Mouse (Mus musculus): Measurements from ENCODE around the gene Nup107. TPM values are rescaled to one million over a fixed set of nuclear protein-coding genes. Genes with fewer than 3 reads are reported as not detected.

Nup107 gene
- total RNA-seq, 2 experiments from 2014 or later = 85.6 to 111 TPM

- ATAC-seq (replicated peaks; ENCODE audit: poor library complexity) = peak; percentile 74
These were observed 11.7 kb upstream of the Nup107 start for GRCm38 (mm10) chr10:117803870-117804850.

DNA sequence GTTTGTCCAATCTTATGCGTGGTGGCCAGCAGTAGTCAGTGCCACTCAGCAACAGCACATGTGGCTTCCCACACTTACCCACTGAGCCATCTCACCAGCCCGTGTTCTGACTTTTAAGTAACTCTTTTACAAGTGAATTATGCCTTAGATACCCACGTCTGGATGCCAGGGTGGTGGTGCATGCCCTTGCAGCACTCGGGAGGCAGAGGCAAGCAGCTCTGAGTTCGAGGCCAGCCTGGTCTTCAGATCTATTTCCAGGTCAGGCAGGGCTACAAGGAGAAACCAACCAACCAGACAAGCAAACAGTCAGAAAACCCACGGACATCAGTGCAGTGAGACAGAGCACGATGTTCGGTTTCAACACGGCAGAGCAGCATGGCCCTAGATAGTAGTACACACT is 9.4 kb upstream of the Nup107 start:
- ATAC-seq (replicated peaks; ENCODE audit: poor library complexity) = no peak

DNA sequence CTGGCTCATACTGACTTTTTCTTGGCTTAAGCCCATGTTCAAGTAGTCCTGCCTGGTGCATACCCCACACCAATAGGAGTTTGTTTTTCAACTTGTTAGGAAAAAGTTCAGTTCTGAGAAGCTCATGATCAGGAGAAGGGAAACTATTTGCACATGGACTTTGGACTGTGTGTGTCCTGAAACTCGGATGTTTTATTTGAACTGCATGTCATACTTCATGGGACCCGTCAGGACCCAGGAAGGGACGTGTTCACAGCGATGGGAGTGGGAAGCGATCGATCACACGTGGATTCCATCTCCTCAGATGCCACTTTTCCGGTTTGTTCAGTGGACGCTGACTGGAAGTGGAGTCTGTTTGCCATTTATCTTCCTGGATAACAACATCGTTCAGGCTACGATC is 7.3 kb upstream of the Nup107 start:
- ATAC-seq (replicated peaks; ENCODE audit: poor library complexity) = no peak

DNA sequence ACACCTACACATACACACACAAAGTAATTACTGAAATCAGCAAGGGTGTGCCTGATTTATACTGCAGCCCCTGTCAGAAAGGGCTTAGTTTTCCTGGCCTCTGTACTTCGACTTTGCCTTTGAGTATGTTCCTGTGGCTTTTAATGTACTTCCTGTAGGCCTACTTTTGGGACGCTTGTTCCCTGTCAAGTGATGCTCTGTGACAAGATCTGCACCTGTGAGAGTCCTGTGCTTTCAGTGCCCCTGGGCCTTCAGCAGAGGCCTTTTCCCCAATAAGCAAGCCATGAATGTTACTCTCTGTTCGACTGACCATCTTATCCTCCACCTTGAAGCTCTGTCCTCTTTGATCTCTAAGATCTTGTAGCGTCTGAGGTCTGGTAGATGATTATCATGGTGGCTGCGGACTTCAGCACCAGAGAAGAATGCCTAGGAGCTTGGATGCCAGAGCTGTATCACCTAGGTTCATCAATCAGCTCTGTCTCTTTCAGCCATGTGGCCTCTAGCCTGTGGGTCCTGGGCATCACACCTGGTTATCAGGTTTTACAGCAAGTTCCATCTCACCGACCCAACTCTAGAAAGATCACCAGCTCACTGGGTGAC is 6.0 kb upstream of the Nup107 start:
- no peak for ATAC-seq (replicated peaks; ENCODE audit: poor library complexity)

- peak; percentile 48; the same call in 1 of the 2 replicates for ATAC-seq (replicated peaks; ENCODE audit: poor library complexity)
These were observed 5.2 kb upstream of the Nup107 start for GRCm38 (mm10) chr10:117797684-117798083.

DNA sequence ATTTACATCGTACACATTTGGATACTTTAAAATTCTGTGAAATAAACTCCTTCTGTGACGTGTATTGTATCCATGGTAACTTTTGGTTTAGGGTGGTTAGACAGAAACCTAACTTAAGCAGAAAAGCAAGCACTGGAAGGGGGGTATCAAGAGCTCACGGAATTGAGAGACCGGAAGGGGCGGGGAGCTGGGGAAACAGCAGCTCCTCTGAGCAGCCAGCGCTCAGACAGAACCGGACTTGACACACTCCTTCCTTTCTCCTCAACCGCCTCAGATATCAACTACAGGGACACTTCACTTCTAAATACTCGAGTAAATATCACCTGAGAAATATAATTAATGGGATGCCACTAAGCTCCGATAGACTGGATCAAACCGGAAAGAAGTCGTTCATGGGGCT is 4.6 kb upstream of the Nup107 start:
- no peak for ATAC-seq (replicated peaks; ENCODE audit: poor library complexity)

GRCm38 (mm10) chr10:117796181-117796580 is 3.7 kb upstream of the Nup107 start:
- no peak for ATAC-seq (replicated peaks; ENCODE audit: poor library complexity)

DNA sequence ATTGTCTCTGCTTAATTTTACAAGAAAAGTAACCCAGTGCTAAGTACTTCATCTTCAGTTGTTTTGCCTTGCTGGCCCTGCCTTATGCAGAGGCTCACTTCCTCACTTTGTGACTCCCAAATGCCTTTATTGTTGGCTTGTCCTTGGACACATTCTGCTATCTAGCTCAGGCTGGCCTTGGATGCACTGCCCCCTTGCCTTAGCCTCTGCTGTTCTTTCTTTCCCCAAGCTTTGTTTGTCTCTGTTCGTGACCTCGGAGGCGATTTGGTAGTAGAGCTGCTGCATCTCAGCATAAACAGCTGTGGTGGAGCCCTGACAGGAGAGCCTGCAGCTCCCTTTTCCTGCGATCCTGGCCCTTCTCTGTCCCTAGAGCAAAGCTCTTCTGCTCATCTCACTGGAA is 2.7 kb upstream of the Nup107 start:
- no peak for ATAC-seq (replicated peaks; ENCODE audit: poor library complexity)

DNA sequence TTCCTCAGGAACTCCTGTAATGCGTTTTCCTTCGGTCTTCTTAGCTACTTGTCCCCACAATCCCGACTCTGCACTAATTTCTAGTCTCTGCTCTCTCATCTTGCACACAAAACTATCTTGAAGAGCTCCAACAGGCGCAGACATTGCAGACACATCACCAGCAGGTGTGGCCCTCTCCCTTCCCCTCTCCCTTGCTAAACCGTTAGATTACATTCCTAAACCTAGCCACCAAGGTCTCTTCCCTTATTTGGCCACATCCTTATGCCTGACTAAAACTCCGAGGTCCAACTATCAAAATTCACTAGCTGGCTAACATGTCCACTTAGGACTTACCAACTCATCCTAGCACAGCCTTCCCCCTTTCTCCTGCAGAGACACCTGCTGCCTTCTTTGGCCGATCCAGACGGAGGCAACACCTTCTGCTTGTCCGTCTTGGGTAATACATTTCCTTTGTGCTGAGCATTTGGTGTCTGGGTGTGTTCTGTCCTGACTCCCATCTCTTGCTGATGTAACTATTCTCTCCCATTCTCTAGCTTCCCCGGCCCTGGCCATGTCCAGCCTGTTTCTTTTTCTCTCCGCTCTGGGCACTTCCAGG is 1.0 kb upstream of the Nup107 start:
- ATAC-seq (replicated peaks; ENCODE audit: poor library complexity) = peak; percentile 12; the same call in 1 of the 2 replicates

DNA sequence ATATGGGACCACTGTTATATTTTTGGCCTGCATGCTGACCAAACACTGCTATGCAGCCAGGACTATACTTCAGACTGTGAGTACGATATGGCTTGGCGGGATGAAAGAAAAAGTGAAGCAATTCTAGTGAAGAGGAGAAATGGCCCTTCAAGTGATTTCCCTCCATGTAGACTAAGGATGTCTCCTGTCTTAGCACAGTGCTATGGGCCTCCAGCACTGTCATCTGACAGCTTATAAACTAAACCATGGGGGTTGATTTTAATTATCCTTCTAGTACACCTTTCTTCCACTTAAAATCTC is 1.4 kb downstream of the Nup107 start:
- ATAC-seq (replicated peaks; ENCODE audit: poor library complexity) = no peak

GRCm38 (mm10) chr10:117790421-117791170 is 1.9 kb downstream of the Nup107 start:
- ATAC-seq (replicated peaks; ENCODE audit: poor library complexity) = no peak

- no peak for ATAC-seq (replicated peaks; ENCODE audit: poor library complexity)
These were observed 2.5 kb downstream of the Nup107 start for GRCm38 (mm10) chr10:117790011-117790410.

DNA sequence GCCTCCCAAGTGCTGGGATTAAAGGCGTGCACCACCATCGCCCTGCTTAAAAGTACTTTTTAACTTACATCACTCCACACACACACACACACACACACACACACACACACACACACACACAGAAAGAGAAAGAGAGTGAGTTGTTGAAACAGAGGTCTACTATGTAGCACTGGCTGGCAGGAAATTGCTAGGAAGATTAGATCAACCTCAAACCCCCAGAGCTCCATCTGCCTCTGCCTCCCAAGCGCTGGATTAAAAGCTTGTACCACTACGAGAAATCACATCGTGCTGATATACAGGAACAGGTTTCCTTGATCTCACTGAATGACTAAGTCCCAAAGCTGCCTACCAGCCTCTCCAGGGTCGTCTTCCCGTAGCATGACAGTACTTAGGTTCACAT is 7.9 kb downstream of the Nup107 start:
- peak; percentile 44 for ATAC-seq (replicated peaks; ENCODE audit: poor library complexity)

DNA sequence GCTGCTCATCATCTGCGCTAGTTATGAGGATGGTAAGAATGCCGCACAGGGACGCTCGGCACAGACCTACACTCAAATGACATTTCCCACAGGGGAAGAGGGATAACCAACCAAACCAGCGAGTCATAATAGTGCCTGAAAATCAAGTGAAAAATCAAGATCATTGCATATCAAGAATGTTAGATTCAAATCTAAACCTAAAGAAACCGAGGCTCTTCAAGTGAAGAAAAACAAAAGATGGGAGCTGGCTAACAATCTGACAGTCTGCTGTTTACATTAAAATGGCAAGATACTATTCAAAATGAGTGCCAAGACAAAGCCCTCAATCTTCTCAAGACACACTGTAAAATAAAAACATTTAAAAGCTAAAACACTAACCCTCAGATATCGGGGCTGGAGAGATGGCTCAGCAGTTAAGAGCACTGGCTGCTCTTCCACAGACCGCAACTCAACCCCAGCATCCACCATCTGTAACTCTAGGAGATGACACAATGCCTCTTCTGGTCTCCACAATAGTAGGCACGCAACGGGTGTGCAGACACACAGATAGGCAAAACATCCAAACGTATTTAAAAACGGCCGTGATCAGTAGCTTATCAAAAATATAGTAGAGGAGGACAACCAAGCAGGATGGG is 8.6 kb downstream of the Nup107 start:
- no peak for ATAC-seq (replicated peaks; ENCODE audit: poor library complexity)

GRCm38 (mm10) chr10:117782491-117783260 is 9.8 kb downstream of the Nup107 start:
- ATAC-seq (replicated peaks; ENCODE audit: poor library complexity) = no peak

- ATAC-seq (replicated peaks; ENCODE audit: poor library complexity) = no peak
These were observed 10.4 kb downstream of the Nup107 start for GRCm38 (mm10) chr10:117782056-117782455.

DNA sequence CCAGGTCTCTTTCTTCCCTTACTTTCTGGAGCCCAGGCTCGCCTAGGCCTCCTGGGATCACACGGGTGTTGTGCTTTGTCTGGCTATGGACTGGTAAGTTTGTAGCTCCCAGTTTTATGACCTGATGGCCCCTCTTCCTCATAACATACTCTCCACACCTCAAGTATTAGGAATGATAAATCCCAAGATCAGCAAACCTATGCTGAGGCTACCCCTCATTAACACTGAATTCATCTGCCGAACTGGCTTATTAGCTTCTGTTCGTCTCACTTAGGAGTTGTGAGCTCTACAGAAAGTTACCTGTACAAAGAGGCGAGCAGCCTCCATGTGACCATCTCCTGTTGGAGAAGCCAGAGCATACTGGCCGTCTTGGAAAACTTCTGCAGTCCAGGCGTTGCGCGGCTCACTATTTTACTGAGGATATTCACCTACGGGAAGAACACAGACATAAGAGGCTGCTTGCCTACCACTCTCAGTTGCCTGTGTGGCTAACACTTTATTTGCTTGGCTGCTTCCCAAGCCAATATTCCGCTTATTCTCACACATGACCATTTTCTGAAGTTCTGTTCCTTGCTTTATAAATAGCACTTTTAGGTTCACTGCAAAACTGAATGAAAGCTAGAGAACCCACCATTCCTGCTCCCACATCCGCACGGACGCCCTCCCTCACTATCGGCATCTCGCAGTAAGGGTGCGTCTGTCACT is 11.3 kb downstream of the Nup107 start:
- ATAC-seq (replicated peaks; ENCODE audit: poor library complexity) = no peak

DNA sequence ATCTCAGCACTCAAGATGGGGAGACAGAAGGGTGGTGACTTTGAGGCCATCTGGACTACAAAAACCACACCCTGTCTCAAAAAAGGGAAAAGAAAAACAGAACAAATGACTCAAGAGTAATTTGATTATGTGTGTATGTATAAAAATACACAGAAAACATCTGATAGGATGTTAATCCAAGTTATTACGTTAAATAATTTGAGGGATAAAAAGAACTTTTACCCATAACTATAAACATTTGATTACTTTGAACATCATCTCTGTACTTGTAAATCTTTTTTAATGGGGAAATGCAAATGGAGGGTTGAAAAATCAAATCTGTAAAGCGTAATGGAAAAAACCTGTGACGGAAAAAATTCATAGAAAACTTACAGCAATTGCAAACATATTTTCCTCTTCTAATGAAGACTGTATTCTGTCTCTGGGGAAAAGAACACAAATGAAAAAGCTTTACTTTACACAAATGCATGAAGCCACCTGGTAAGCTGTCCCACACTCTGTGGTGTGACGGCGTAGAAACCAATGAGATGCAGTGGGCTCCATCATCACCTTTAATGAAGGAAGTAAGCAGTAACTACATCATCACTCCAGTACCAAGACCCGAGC is 12.1 kb downstream of the Nup107 start:
- no peak for ATAC-seq (replicated peaks; ENCODE audit: poor library complexity)
